Mouse (Mus musculus): Measurements from ENCODE around the gene Atp8b4.

- TF ChIP-seq EP300 (IDR thresholded peaks at IDR 0.05; ENCODE audit: low read depth) = no peak
- TF ChIP-seq CTCF (IDR thresholded peaks at IDR 0.05; ENCODE audit: low read depth) = no peak
These were observed 21.6 kb upstream of the Atp8b4 start for GRCm38 (mm10) chr2:126522056-126522455.

Measured in liver, postnatal 0 days (tissue).